Mouse (Mus musculus) left cerebral cortex, postnatal 14 days (tissue): ENCODE measurements around the gene Gm20605. TPM values are rescaled to one million over a fixed set of nuclear protein-coding genes. Genes with fewer than 3 reads are reported as not detected.
A peak's percentile ranks its signal among the peaks of the same experiment; 100 is the strongest.

Experiments
- DNase-seq, 2 experiments: peaks; one replicate each; pipeline ENCODE4 v3.0.0; 2021 to 2022; ENCODE audit warnings: low spot score in 2 of 2, mixed read lengths in 1 of 2
- intact Hi-C: fragments of 180-260 bp; cut with DNase I; formaldehyde crosslinking; loops from one replicate; pipeline ENCODE4 v1.15.1; 2025
- total RNA-seq, 2 experiments: library from RNA; stranded (reverse); gene quantifications; 2 replicates each; pipeline ENCODE4 v1.2.3; 2021

The Gm20605 gene
- total RNA-seq, 2 experiments from 2014 or later: 8.8 to 10.6 TPM

DNA sequence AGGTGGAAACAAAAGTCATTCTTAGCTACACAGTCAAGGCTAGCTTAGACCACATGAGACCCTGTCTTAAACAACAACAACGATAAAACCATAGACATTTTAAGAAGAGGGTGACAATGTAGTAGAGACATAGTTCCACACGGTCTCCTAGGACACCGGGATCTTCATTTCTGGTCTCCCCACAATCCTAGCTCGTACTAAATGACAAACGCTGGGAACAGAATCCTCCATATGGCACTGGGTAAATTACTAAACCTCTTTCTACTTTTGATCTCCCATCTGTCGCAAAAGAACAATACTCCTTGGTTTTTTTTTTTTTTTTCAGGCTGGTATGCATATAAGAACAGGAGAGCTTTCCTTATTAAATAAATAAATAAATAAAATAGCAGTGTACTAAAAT is 53.6 kb downstream of the Gm20605 start:
- intact Hi-C loops: loop anchor here (5.0 kb wide), 1 partner anchor 55 kb away; no protein-coding TSS in a partner anchor
- DNase-seq: no peak

- intact Hi-C loops: loop anchor here (5.0 kb wide), 1 partner anchor 54 kb away; no protein-coding TSS in a partner anchor
- peak in 1 of 2 experiments; percentile 38 for DNase-seq
Measured at GRCm38 (mm10) chr5:137683388-137684293, 54.7 kb downstream of the Gm20605 start.

DNA sequence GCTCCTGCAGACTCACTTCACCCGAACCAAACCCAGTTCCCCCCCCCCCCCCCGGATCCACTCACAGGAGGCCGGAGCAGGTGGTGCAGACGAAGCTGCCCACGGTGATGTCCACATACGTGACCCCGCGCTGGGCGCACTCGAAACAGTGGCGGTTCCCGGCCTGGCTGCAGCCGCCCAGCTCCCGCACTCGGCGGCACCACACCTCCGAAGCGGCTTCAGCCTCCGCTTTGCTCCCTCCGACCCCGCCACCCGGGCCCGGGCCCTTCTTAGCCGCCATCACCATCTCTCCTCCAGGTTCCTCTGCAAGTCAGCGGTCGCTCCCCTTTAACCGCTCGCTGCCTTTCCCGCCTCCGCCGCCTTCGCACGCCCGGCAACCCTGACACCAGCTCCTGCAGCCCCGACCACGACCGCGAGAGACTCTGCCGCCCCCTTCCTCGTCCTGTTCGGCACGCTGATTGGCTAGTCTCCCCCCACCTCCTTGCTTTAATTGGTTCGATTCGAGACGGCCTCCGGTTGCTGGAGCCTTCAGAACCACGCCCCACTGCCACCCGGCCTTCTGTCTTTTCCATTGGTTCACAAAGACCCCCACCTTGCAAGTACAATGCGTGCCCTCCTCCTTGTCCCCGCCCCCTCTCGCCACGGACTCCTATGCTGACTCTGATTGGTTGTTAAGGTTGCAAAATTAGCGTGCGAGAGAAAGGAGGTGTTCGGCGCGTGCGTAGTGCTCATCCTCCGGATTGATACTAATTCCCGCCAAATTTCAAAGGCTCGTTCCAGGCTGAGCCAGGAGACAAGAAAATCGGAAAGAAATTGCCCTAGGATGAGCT is 55.5 kb downstream of the Gm20605 start, which contains the start of gene Agfg2:
Gene Agfg2 (minus strand): TSS at position 433 of the 830 bp plus-strand sequence.
- DNase-seq: peak; percentile 99 to 100
- intact Hi-C loops: loop anchor here (5.0 kb wide), 1 partner anchor 53 kb away; no protein-coding TSS in a partner anchor

DNA sequence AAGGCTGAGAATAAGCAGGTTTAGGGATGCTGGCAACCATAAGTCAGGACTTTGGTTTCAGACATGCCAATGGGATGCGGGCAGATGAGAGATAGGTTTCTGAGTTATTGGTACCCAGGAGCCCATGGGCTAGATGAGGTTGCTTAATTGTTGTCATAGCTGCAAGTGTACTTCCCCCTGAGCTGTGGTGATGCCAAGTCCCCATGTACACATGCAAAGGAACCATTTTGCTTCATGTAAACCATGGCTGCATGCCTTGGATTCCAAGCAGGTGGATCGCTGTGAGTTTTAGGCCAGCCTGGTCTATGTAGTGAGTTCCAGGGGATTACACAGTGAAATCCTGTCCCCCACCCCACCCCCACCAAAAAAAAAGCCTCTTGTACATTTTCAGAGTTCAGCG is 56.7 kb downstream of the Gm20605 start:
- intact Hi-C loops: no loop called here
- DNase-seq: no peak

GRCm38 (mm10) chr5:137686127-137686790 is 57.3 kb downstream of the Gm20605 start:
- intact Hi-C loops: no loop called here
- DNase-seq: no peak

DNA sequence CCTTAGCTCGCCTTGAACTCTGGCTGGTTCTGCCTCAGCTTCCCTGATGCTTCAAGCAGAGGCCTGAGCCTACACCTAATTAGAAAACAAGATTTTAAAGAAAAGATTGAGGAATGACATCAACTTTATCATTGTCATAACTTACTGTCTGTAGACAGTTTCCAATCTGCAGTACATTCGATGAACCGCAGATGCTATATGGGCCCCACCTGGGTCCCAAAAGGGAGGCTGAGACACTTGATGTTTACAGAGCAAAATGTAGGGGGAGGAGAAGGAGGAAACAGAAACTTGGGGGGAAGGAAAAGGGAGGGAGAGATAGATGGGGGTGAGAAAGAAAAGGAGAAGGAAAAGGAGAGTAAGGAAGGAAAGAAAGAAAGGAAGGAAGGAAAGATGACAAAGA is 61.0 kb downstream of the Gm20605 start:
- intact Hi-C loops: no loop called here

DNA sequence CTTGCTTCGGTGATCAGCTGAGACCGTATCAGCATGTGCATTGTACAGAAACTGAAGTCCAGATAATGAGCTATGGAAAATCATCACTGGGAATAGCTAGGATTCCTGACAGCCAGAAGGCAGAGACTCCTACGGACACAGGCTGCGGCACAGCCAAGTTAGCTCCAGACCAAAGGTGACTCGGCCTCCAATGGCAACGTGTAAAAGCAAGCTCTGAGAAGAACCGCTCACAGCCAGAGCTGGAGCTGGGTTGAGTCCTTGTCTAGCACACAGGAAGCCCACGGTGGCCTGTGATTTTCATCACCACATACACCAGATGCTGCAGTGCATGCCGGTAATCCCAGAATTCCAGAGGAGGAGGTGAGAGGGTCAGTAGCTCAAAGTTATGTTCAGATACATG is 61.6 kb downstream of the Gm20605 start:
- intact Hi-C loops: no loop called here
- no peak for DNase-seq

More for the DNA sequence above, 61.0 kb downstream of the Gm20605 start:
- no peak for DNase-seq

DNA sequence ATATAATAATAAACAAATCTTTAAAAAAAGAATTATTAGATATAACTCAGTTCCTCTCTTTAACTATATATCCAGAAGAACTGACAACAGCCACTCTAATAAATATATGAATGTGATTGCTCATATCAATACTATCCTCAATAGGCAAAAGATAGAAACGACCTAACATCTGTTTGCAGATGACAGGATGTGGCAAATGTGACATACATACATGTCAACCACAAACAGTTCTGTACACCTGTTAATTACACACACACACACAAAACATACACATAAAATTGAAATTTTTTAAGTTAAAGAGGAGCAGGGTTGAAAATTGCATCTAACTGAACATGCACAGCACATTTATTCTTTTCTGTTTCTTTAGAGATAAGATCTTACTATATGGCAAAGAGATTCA is 62.9 kb downstream of the Gm20605 start:
- intact Hi-C loops: no loop called here
- no peak for DNase-seq

Other genes with a start within 250 kb of the Gm20605 start
- under 1 TPM; 0.44 to 0.55 TPM for gene Zan, start 152.1 kb upstream of the Gm20605 start, total RNA-seq
- 10 to 100 TPM; 28.0 to 35.2 TPM for gene Pop7, start 126.7 kb upstream of the Gm20605 start, total RNA-seq
- gene Gigyf1, start 110.6 kb upstream of the Gm20605 start, total RNA-seq: 10 to 100 TPM; 40.0 to 44.3 TPM
- not detected for gene Epo, start 95.9 kb upstream of the Gm20605 start, total RNA-seq
- 100 to 1,000 TPM; 777 to 806 TPM for gene Gnb2, start 95.7 kb upstream of the Gm20605 start, total RNA-seq
- 100 to 1,000 TPM; 126 to 139 TPM for gene Actl6b, start 75.7 kb upstream of the Gm20605 start, total RNA-seq
- 10 to 100 TPM; 12.8 to 14.2 TPM for gene Tfr2, start 59.3 kb upstream of the Gm20605 start, total RNA-seq
- gene Mospd3, start 28.1 kb upstream of the Gm20605 start, total RNA-seq: 10 to 100 TPM; 32.7 to 33.5 TPM
- gene Pcolce, start 15.4 kb upstream of the Gm20605 start, total RNA-seq: 10 to 100 TPM; 12.9 to 14.6 TPM
- under 1 TPM in 1 of 2 experiments, not detected in 1; 0.15 TPM for gene Fbxo24, start 173 bp upstream of the Gm20605 start, total RNA-seq
- 10 to 100 TPM in 1 of 2 experiments, 1 to 10 TPM in 1; 7.1 to 13.7 TPM for gene Lrch4, start 54 bp upstream of the Gm20605 start, total RNA-seq
- gene Sap25, start 12.2 kb downstream of the Gm20605 start, total RNA-seq: 1 to 10 TPM; 1.7 to 4.7 TPM
- gene Irs3, start 16.5 kb downstream of the Gm20605 start, total RNA-seq: under 1 TPM in 1 of 2 experiments, not detected in 1; 0.27 TPM
- 10 to 100 TPM; 38.7 to 40.8 TPM for gene Agfg2, start 55.6 kb downstream of the Gm20605 start, total RNA-seq
- gene Nyap1, start 112.4 kb downstream of the Gm20605 start, total RNA-seq: 10 to 100 TPM; 78.5 to 83.4 TPM
- 100 to 1,000 TPM; 169 to 181 TPM for gene Tsc22d4, start 116.6 kb downstream of the Gm20605 start, total RNA-seq
- 10 to 100 TPM; 26.0 to 29.2 TPM for gene Ppp1r35, start 149.7 kb downstream of the Gm20605 start, total RNA-seq
- 10 to 100 TPM; 29.2 to 30.2 TPM for gene Mepce, start 158.5 kb downstream of the Gm20605 start, total RNA-seq
- 1 to 10 TPM; 4.4 to 7.4 TPM for gene Zcwpw1, start 158.6 kb downstream of the Gm20605 start, total RNA-seq
- gene Pilra, start 207.1 kb downstream of the Gm20605 start, total RNA-seq: under 1 TPM; 0.53 to 0.72 TPM
- gene Pilrb1, start 228.9 kb downstream of the Gm20605 start, total RNA-seq: not detected
- gene Pilrb2, start 242.6 kb downstream of the Gm20605 start, total RNA-seq: not detected